Mouse (Mus musculus) forebrain, embryonic 11.5 days (tissue): ENCODE results near the gene Gnb5. TPM values are rescaled to one million over a fixed set of nuclear protein-coding genes. Genes with fewer than 3 reads are reported as not detected.
"Not testable (repeated sequence)": the region's sequence is repeated elsewhere in the genome, so short reads cannot be mapped to it uniquely, and the experiment has no call there.

Source experiments
- ATAC-seq: fragments of 200-750 bp; cut with Nextera tagmentation; replicated peaks from 2 replicates; pipeline ENCODE4 v1.8.0; 2017; ENCODE audit warnings: moderate TSS enrichment; ENCODE audit not compliant: low FRiP score
- DNase-seq: peaks from one replicate; pipeline ENCODE4 v3.0.0-alpha.2; 2017; ENCODE audit warnings: low spot score
- H3K27ac ChIP-seq: fragments of 300-500 bp; sonication (generic); 2 replicates; pipeline ENCODE4 v1.5.1; 2014; ENCODE audit warnings: low read depth, low read length
- H3K27me3 ChIP-seq: fragments of 300-500 bp; sonication (generic); 2 replicates; pipeline ENCODE4 v1.6.1; 2014; ENCODE audit warnings: mild to moderate bottlenecking, low read length, mixed read lengths; ENCODE audit not compliant: control insufficient read depth, insufficient read depth
- H3K36me3 ChIP-seq: fragments of 300-500 bp; sonication (generic); 2 replicates; pipeline ENCODE4 v1.6.1; 2014; ENCODE audit warnings: mild to moderate bottlenecking, low read length, moderate library complexity, mixed read lengths; ENCODE audit not compliant: control insufficient read depth, insufficient read depth
- H3K4me1 ChIP-seq: fragments of 300-500 bp; sonication (generic); replicated peaks from 2 replicates; pipeline ENCODE4 v1.6.1; 2014; ENCODE audit warnings: low read length, mixed read lengths; ENCODE audit not compliant: control insufficient read depth, insufficient read depth
- H3K4me2 ChIP-seq: fragments of 300-500 bp; sonication (generic); 2 replicates; pipeline ENCODE4 v1.6.1; 2014; ENCODE audit warnings: low read depth, mild to moderate bottlenecking, low read length, moderate library complexity, mixed read lengths; ENCODE audit not compliant: severe bottlenecking
- H3K4me3 ChIP-seq: fragments of 300-500 bp; sonication (generic); 2 replicates; pipeline ENCODE4 v1.5.1; 2014; ENCODE audit warnings: low read depth, low read length
- H3K9ac ChIP-seq: fragments of 300-500 bp; sonication (generic); 2 replicates; pipeline ENCODE4 v1.6.1; 2014; ENCODE audit warnings: low read length
- H3K9me3 ChIP-seq: fragments of 300-500 bp; sonication (generic); 2 replicates; pipeline ENCODE4 v1.6.1; 2016; ENCODE audit warnings: low read length, mixed read lengths; ENCODE audit not compliant: control insufficient read depth
- WGBS: fragments of 180-500 bp; shearing (Covaris S2); extraction: QIAGEN DNeasy Blood & Tissue Kit; methylation state at CpG from one replicate; pipeline ENCODE4 v1.1.7; 2014; 5-methylcytosine and 5-hydroxymethylcytosine counted together
- polyA plus RNA-seq: library from polyadenylated mRNA; unstranded; fragments of >200 nt; fragmentation: Nextera tagmentation; extraction: Ambion mirVana; gene quantifications from 2 replicates; pipeline ENCODE4 v1.2.1, GENCODE M21; 2014

Gnb5 gene
- polyA plus RNA-seq, 1 experiment from 2014 or later, result 34.1 TPM

GRCm38 (mm10) chr9:75355783-75356182 is 49.7 kb downstream of the Gnb5 start:
- ATAC-seq (no peak), DNase-seq (no peak)
- Histone ChIP-seq H3K9ac (no peak overlapping the region), H3K9me3 (no peaks in the 10 kb centered on the region), H3K4me3 (no peak overlapping the region), H3K4me2 (no peak overlapping the region), H3K27ac (no peak overlapping the region), H3K36me3 (no peaks in the 10 kb centered on the region), H3K27me3 (no peaks in the 10 kb centered on the region), H3K4me1 (no peaks in the 10 kb centered on the region)
- WGBS, result 92% methylated on average over 4 of the region's 4 CpGs

GRCm38 (mm10) chr9:75357087-75357654 is 51.1 kb downstream of the Gnb5 start:
- H3K36me3 ChIP-seq, result no peaks in the 10 kb centered on the region
- H3K27me3 ChIP-seq, result no peaks in the 10 kb centered on the region
- no peaks in the 10 kb centered on the region for H3K4me1 ChIP-seq
- no peak overlapping the region for H3K4me3 ChIP-seq
- H3K4me2 ChIP-seq, result no peak overlapping the region
- no peak for DNase-seq
- no peak overlapping the region for H3K27ac ChIP-seq
- H3K9me3 ChIP-seq, result no peaks in the 10 kb centered on the region
- WGBS, result 83% methylated on average over 9 of the region's 9 CpGs
- no peak for ATAC-seq
- no peak overlapping the region for H3K9ac ChIP-seq

- Histone ChIP-seq H3K27ac (no peak overlapping the region), H3K27me3 (no peaks in the 10 kb centered on the region), H3K4me3 (no peak overlapping the region), H3K9ac (no peak overlapping the region), H3K4me2 (no peak overlapping the region), H3K9me3 (no peaks in the 10 kb centered on the region), H3K36me3 (no peaks in the 10 kb centered on the region), H3K4me1 (no peaks in the 10 kb centered on the region)
- ATAC-seq (peak; percentile 69; the same call in 1 of the 2 replicates), DNase-seq (peak; percentile 83)
- WGBS, result 47% methylated on average over 5 of the region's 5 CpGs
Observed at GRCm38 (mm10) chr9:75361699-75362098, 55.6 kb downstream of the Gnb5 start.

GRCm38 (mm10) chr9:75362201-75362600 is 56.1 kb downstream of the Gnb5 start:
- no peak for ATAC-seq
- Histone ChIP-seq H3K4me2 (no peak overlapping the region), H3K4me3 (no peak overlapping the region), H3K9ac (no peak overlapping the region), H3K27ac (no peak overlapping the region), H3K27me3 (no peaks in the 10 kb centered on the region), H3K9me3 (no peaks in the 10 kb centered on the region), H3K36me3 (no peaks in the 10 kb centered on the region), H3K4me1 (no peaks in the 10 kb centered on the region)
- no peak for DNase-seq
- WGBS, result 93% methylated on average over 4 of the region's 4 CpGs

DNA sequence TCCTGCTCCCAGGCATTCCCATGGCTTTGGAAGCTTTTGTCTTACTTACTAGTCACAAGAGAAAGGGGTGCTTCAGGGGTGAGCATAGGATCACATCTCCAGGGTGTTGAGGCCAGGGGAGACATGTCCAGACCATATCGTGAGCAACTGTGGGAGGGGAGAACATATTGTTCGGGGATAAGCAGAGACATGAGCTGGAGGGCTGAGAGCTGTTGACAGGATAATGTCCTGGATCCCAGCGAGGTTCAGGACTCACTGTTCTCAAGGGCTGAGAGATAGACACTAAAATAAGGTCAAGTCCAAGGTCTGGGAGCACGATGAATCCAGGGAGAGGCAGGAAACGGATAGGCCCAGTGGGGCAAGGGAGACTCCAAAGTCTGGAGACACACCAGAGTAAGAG is 56.9 kb downstream of the Gnb5 start:
- H3K4me1 ChIP-seq, result no peaks in the 10 kb centered on the region
- H3K4me3 ChIP-seq, result no peak overlapping the region
- no peak overlapping the region for H3K27ac ChIP-seq
- DNase-seq, result no peak
- no peaks in the 10 kb centered on the region for H3K9me3 ChIP-seq
- no peaks in the 10 kb centered on the region for H3K36me3 ChIP-seq
- no peak overlapping the region for H3K9ac ChIP-seq
- no peak for ATAC-seq
- no peak overlapping the region for H3K4me2 ChIP-seq
- WGBS, result 86% methylated on average over 5 of the region's 5 CpGs
- H3K27me3 ChIP-seq, result no peaks in the 10 kb centered on the region

- not testable (repeated sequence) for ATAC-seq, H3K4me3 ChIP-seq, H3K9me3 ChIP-seq, H3K36me3 ChIP-seq, H3K4me1 ChIP-seq, H3K27me3 ChIP-seq, H3K27ac ChIP-seq, H3K4me2 ChIP-seq, H3K9ac ChIP-seq, DNase-seq
- WGBS, result 70% methylated on average over 7 of the region's 7 CpGs
Observed at GRCm38 (mm10) chr9:75363702-75364101, 57.6 kb downstream of the Gnb5 start.

GRCm38 (mm10) chr9:75365195-75365594 is 59.1 kb downstream of the Gnb5 start:
- H3K27me3 ChIP-seq, result no peaks in the 10 kb centered on the region
- H3K36me3 ChIP-seq, result no peaks in the 10 kb centered on the region
- no peak overlapping the region for H3K4me2 ChIP-seq
- DNase-seq (no peak), ATAC-seq (no peak)
- 79% methylated on average over 4 of the region's 4 CpGs for WGBS
- no peaks in the 10 kb centered on the region for H3K4me1 ChIP-seq
- no peak overlapping the region for H3K4me3 ChIP-seq
- no peak overlapping the region for H3K9ac ChIP-seq
- no peak overlapping the region for H3K27ac ChIP-seq
- no peaks in the 10 kb centered on the region for H3K9me3 ChIP-seq

- Histone ChIP-seq H3K36me3 (no peaks in the 10 kb centered on the region), H3K27me3 (no peaks in the 10 kb centered on the region), H3K9me3 (no peaks in the 10 kb centered on the region; the same call in 1 of the 2 replicates), H3K4me3 (no peak overlapping the region), H3K27ac (no peak overlapping the region), H3K9ac (no peak overlapping the region), H3K4me1 (no peaks in the 10 kb centered on the region), H3K4me2 (no peak overlapping the region)
- WGBS, result 82% methylated on average over 5 of the region's 5 CpGs
- DNase-seq (no peak), ATAC-seq (no peak)
Observed at GRCm38 (mm10) chr9:75366191-75366590, 60.1 kb downstream of the Gnb5 start.

GRCm38 (mm10) chr9:75368779-75369178 is 62.7 kb downstream of the Gnb5 start:
- Histone ChIP-seq H3K4me2 (no peak overlapping the region), H3K9me3 (no peaks in the 10 kb centered on the region; the same call in 1 of the 2 replicates), H3K27ac (no peak overlapping the region), H3K9ac (no peak overlapping the region), H3K27me3 (no peaks in the 10 kb centered on the region), H3K4me3 (no peak overlapping the region), H3K36me3 (no peaks in the 10 kb centered on the region), H3K4me1 (no peaks in the 10 kb centered on the region)
- DNase-seq, result no peak
- no peak for ATAC-seq
- 79% methylated on average over 3 of the region's 3 CpGs for WGBS
